10 mouse cellular contexts compared by ENCODE assay signal in genomic region chr17:64214599-64214998, GRCm38 (mm10).
DNase-seq lines count a peak whose midpoint lies in the region; ATAC-seq lines count a peak whose summit lies in the region.
"Had no signal": no experiment of that assay in that cellular context is flagged by ENCODE, and none has a peak within 500 bp of the region (broad histone marks: within the 10 kb centered on the region; RNA-seq: fewer than 3 reads in every experiment).

No protein-coding gene starts in this region.

- H3K4me2 ChIP-seq in heart, embryonic 15.5 days, result no peak overlapping the region
- H3K4me2 ChIP-seq: limb, embryonic 15.5 days had no signal

- peaks cover 9% of the 10 kb centered on the region; the same call in 1 of the 2 replicates for H3K4me1 ChIP-seq in heart, embryonic 15.5 days (replicated peaks)

- peak; percentile 13 for DNase-seq in kidney, postnatal 10 days
- no peak for DNase-seq in kidney, adult 9 months
- peak; percentile 24 for DNase-seq in embryo, embryonic 9.5 days (ENCODE audit: extremely low spot score)
- peak; percentile 73 for DNase-seq in lung, postnatal 36 days
- no peak for DNase-seq in right cerebral cortex, adult 2 months (ENCODE audit: low spot score in 2 of 2)
- DNase-seq: cerebellum, adult 8-10 months had no signal

- no peak overlapping the region for H3K9ac ChIP-seq in heart, embryonic 15.5 days
- H3K9ac ChIP-seq: limb, embryonic 15.5 days had no signal

- ATAC-seq in heart, embryonic 15.5 days (replicated peaks; ENCODE audit: insufficient number of reproducible peaks, insufficient read depth, low FRiP score, low read depth), result peak; percentile 73
- ATAC-seq in megakaryocyte progenitor cell, adult 5-6 weeks (replicated peaks; ENCODE audit: poor library complexity), result no peak

- no peak overlapping the region for H3K4me3 ChIP-seq in heart, embryonic 15.5 days
- H3K4me3 ChIP-seq: limb, embryonic 15.5 days had no signal

- no peaks in the 10 kb centered on the region for H3K27me3 ChIP-seq in heart, embryonic 15.5 days
- H3K27me3 ChIP-seq: CH12.LX; limb, embryonic 15.5 days had no signal

- H3K9me3 ChIP-seq in heart, embryonic 15.5 days (replicated peaks), result no peaks in the 10 kb centered on the region
- H3K9me3 ChIP-seq: limb, embryonic 15.5 days had no signal

- H3K36me3 ChIP-seq in heart, embryonic 15.5 days, result no peaks in the 10 kb centered on the region
- H3K36me3 ChIP-seq: limb, embryonic 15.5 days had no signal

- peak overlapping the region; percentile 52; the same call in 1 of the 2 replicates for H3K27ac ChIP-seq in heart, embryonic 15.5 days
- H3K27ac ChIP-seq: limb, embryonic 15.5 days had no signal

- WGBS in heart, embryonic 15.5 days, result 16% methylated on average over 7 of the region's 7 CpGs

Comparison
In these comparisons a context has a peak if more than half of its experiments do, and no peak if none do; other contexts are left out.
1. DNase-seq: peak in kidney, postnatal 10 days (single experiment), embryo, embryonic 9.5 days (single experiment) and lung, postnatal 36 days (single experiment); none in kidney, adult 9 months (single experiment) and right cerebral cortex, adult 2 months (0 of 2).